Mouse (Mus musculus) heart, postnatal 14 days (tissue): Measurements from ENCODE around the gene Gpatch2. TPM values are rescaled to one million over a fixed set of nuclear protein-coding genes. Genes with fewer than 3 reads are reported as not detected.

Experiments used
- DNase-seq, 2 experiments: peaks; one replicate each; pipeline ENCODE4 v3.0.0; 2021 to 2022
- intact Hi-C: fragments of 180-260 bp; cut with DNase I; formaldehyde crosslinking; loops from one replicate; pipeline ENCODE4 v1.15.1; 2025
- total RNA-seq, 2 experiments: library from RNA; stranded (reverse); gene quantifications; 2 replicates each; pipeline ENCODE4 v1.2.3; 2021

Gene Gpatch2
- total RNA-seq, 2 experiments from 2014 or later = 13.1 to 14.0 TPM

DNA sequence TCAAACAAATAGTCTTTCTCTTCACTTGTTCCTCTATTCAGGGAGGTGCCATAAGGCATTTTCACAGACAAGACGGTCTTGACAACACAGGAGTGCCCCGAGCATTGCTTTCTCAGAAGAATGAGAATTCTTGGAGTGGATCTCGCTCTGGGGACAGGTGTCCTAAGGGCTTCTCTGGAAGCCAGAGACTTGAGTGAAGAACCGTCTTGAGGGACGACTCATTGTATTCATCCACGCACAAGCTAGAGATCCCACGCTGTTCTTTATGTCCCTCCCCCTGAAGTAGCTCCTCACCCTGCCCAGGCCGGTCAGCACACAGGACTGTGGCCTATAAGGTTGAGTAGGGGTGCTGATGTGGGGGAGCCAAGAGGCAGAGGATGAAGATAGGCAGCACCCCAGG, 141.6 kb downstream of the Gpatch2 start:
- DNase-seq = no peak
- intact Hi-C loops = no loop called here

DNA sequence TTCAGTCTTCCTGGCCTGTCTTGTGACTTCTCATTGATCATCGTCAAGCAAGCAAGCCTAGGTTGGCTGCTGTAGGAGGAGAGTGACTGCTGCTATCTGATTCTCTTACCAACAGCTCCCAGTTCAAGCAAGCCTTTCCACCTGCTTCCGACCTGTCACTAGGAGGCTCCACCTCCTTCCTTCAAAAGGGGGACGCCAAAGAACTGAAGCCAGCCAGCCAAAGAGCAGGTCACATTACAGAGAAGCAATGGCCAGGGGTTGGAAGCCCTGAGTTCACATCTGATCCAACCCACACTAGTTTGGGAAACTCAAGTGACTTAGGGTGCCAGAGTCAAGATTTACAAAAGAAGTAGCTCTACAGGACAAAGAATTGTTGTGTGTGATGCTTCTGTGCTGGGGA, 144.9 kb downstream of the Gpatch2 start:
- no peak for DNase-seq
- intact Hi-C loops = no loop called here

DNA sequence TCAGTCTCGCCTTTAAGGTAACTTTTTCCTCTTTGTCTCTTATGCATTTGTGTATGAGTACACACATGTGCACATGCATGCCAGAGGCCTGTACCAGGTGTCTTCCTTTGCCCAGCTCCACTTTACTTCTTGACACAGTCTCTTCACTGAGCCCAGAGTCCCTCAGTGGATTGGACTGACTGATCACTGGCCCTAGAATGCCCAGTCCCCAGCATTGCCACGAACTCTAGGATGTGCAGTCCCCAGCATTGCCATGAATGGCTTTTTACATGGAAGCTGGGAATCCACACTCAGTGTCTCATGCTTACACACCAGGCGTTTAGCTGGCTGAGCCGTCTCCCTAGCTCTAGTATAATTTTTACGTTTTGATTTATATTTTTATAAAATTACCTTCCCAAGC, 147.2 kb downstream of the Gpatch2 start:
- DNase-seq = no peak
- intact Hi-C loops = no loop called here

DNA sequence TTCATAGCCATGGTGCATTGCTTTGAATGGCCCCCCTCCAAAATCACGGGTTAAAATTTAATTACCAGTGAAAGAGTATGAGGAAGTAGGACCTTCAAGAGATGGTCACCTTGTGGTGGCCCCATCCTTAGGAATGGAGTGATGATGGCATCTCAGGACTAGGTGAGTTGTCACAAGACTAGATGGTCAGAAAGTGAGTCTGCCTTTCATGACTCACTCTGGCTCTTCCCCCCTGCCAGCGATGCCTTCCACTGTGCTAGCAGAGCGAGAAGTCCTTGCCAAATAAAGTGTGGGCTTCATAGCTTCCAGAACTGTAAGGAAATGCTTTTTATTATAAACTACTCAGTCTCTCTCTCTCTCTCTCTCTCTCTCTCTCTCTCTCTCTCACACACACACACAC, 150.1 kb downstream of the Gpatch2 start:
- no peak for DNase-seq
- intact Hi-C loops = no loop called here

DNA sequence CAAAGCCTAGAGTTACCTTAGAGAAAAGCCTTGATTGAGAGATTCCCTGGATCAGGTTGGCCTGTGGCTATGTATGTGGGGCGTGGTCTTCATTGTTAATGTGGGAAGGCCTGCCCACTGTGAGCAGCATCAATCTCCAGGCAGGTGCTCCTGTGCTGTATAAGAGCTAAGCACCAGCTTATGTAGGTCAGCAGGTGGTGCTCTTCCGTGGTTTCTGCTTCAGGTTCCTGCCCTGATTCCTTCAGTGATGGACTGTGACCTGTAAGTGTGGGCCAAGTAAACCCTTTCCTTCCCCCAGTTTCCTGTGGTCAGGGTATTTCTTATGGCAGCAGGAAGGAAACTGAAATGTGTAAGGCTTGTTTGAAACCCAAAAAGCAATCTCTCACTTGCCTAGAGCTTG, 151.5 kb downstream of the Gpatch2 start:
- DNase-seq = no peak
- intact Hi-C loops = no loop called here

DNA sequence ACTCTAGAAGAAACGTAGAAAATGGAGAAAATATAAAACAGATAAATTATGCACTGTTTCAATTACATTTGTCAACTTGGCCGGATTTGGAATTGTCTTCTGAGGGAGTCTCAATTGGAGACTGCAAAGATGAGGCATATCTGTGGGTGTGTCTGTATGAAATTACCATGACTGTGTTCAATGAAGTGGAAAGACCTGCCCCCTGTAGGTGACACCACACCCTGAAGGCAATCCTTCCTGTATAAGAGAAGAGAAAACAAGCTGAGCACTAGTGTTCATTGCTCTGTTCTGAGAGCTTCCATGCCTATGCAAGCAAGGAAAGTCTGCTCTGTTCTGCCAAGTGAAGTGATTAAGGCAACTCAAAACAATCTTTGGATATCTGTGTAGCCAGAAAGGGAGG, 153.7 kb downstream of the Gpatch2 start:
- no peak for DNase-seq
- intact Hi-C loops = no loop called here

DNA sequence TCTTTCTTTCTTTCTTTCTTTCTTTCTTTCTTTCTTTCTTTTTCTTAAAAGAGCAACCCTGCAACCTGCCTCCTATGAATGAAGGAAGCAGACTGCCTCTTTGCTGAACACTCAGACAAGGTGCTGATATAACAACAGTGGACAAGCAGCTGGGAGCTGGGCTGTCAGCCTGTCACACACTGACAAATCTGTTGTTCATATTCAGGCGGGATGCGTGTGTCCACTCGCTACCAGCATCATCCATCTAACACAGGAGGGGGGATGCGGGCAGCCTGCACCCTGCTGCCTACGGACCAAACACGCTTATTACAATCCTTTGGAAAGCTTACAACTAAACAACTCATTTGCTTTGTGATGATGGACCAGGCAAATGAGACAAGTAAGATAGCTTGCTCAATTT, 158.2 kb downstream of the Gpatch2 start:
- no peak for DNase-seq
- intact Hi-C loops = no loop called here

DNA sequence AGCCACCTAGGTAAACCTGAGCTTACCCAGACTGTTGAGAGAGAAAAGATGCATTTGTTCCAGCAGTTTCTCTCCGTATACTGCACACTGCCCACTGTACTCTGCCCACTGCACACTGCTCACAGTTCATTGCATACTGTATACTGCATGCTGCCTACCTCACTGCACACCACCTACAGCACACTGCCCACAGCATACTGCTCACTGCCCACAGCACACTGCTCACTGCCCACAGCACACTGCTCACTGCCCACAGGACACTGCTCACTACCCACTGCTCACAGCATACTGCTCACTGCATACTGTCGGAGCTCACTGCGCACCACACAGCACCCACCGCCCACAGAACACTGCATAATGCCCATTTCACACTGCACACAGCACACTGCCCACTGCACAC, 159.1 kb downstream of the Gpatch2 start:
- intact Hi-C loops = no loop called here

DNA sequence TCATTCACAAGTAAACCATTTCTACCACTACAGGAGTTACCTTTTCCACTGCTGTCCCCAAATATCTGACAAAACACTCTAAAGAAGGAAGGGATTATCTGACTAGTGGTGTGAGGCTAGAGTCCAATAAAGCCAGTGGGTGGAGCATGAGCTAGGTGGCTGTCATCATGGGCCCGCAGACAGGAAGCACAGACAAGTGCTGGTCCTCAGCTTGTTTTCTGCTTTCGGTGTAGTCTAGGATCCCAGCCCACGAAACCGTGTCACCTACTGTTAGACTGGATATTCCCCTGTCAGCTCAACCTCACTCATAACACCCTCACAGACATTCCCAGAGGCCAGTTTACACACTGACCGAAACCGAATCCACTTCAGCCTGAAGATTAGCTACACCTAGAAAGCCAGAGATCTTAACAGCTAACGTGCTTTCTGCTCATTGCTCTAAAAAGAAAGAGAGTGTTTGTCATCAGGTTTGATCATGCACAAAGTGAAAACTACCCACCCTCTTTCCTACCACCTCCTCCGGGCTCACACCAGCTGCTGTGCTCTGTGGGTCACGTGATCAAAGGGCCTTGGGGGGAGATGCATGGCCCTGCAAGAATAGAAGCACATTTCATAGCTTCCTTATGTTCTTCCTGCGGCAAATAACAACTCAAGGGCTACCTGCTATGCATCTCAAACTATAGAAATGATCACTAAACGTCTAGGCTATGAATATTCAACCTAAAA, 161.8 kb downstream of the Gpatch2 start:
- DNase-seq = no peak
- intact Hi-C loops = no loop called here

More for the DNA sequence above, 159.1 kb downstream of the Gpatch2 start:
- no peak for DNase-seq

DNA sequence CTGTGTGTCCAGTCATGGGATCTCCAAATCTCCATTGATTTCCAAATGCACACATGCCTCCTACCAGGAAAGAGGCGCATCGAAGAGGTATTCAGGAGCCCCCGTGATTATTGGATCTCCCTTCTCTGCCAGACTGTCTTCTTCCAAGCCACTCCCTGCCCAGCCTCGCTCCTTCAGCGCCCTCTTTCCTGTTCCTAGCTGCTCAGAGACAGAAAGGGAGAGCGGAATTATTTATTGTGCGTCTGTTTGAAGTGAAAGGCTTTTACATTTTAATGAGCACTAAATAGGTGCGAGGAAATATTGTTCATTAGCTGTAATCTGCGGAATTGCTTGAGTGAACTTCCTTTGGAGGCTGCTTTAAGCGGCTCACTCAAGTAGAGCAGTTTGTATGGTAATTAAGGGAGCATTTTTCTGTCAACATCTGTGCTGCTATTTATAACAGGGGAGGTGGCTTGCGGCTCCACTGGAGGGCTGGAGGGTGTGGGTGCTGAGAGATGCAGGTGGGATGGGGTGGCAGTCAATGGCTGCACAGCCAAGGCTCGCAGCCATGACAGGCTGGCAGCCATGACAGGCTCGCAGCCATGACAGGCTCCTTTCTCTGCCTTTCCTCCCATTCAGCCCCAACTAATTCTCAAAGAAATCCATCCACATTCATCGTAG, 162.7 kb downstream of the Gpatch2 start:
- intact Hi-C loops = no loop called here
- no peak for DNase-seq

DNA sequence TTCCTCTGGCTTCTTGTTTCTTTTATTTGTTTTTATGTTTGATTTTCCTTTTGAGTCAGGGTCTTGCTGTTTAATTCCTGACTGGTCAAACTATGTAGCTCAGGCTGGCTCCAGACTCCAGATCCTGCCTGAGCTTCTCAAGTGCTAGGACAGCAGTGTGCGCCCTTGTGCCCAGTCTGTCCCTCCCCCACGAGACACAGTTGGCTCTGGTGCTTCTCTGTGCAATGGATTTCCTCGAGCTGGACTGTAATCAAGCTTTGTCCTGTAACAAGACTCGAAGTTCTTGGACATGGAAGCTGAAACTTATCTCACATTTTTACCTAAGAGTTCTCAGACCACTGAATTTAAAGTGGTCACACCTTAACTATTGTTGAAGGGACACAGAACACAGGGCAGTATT, 174.2 kb downstream of the Gpatch2 start:
- intact Hi-C loops = no loop called here
- no peak for DNase-seq

DNA sequence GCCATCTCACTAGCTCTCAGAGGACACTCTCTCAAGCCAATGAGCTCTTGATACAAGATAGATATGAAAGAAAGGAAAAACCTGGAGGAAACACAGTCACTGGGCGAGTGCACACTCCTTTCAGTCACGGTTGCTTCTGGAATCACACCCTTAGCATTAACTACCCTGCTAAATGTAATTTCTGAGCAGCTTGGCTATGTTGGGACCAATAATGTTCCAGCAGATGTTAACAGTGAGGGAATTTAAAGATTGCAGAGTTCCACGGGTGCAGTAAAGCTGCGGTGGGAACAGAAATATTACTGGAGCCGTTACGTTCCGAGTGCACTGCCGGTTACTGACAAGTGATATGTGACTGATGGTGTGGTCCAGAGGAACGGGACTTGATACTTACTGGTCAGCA, 185.5 kb downstream of the Gpatch2 start:
- no peak for DNase-seq
- intact Hi-C loops = no loop called here

Other genes with a start within 250 kb of the Gpatch2 start
- under 1 TPM; 0.07 to 0.14 TPM for gene D1Pas1, start 248.1 kb upstream of the Gpatch2 start, total RNA-seq
- gene Spata17, start within 50 bp of the Gpatch2 start, total RNA-seq = under 1 TPM; 0.56 to 0.79 TPM